Mouse (Mus musculus) limb, embryonic 10.5 days (tissue): ENCODE measurements at regions not wholly inside any gene's neighbourhood (a gene's known extent, or its start where the extent isn't known, plus 50 kb on each side); places are given as distances from the start of the nearest gene placed in this dataset.

Source experiments
- DNase-seq: peaks from one replicate; pipeline ENCODE4 v3.0.0-alpha.2; 2017; ENCODE audit warnings: low spot score
- H3K27ac ChIP-seq: fragments of 300-500 bp; sonication (generic); 2 replicates; pipeline ENCODE4 v1.5.1; 2016; ENCODE audit warnings: mild to moderate bottlenecking
- H3K27me3 ChIP-seq: fragments of 300-500 bp; sonication (generic); 2 replicates; pipeline ENCODE4 v1.6.1; 2016; ENCODE audit warnings: low read depth, mild to moderate bottlenecking; ENCODE audit not compliant: poor library complexity, severe bottlenecking
- H3K36me3 ChIP-seq: fragments of 300-500 bp; sonication (generic); 2 replicates; pipeline ENCODE4 v1.6.1; 2016; ENCODE audit warnings: mild to moderate bottlenecking, moderate library complexity
- H3K4me1 ChIP-seq: fragments of 300-500 bp; sonication (generic); 2 replicates; pipeline ENCODE4 v1.6.1; 2016
- H3K4me3 ChIP-seq: fragments of 300-500 bp; sonication (generic); 2 replicates; pipeline ENCODE4 v1.5.1; 2016; ENCODE audit warnings: mild to moderate bottlenecking, moderate library complexity
- H3K9me3 ChIP-seq: fragments of 300-500 bp; sonication (generic); replicated peaks from 2 replicates; pipeline ENCODE4 v1.6.1; 2016; ENCODE audit warnings: mild to moderate bottlenecking
- WGBS: fragments of 180-500 bp; shearing (Covaris S2); methylation state at CpG from one replicate; pipeline ENCODE4 v1.1.7; 2016; 5-methylcytosine and 5-hydroxymethylcytosine counted together

GRCm38 (mm10) chr3:62801044-62801443 lies 196.1 kb upstream of the Gpr149 start:
- H3K9me3 ChIP-seq, result no peaks in the 10 kb centered on the region

GRCm38 (mm10) chr3:62786233-62786632 lies 181.3 kb upstream of the Gpr149 start:
- Histone ChIP-seq H3K4me3 (no peak overlapping the region), H3K27me3 (no peaks in the 10 kb centered on the region), H3K27ac (no peak overlapping the region), H3K36me3 (no peaks in the 10 kb centered on the region), H3K4me1 (no peaks in the 10 kb centered on the region), H3K9me3 (no peaks in the 10 kb centered on the region)
- 62% methylated on average over 2 of the region's 2 CpGs for WGBS
- no peak for DNase-seq

More at GRCm38 (mm10) chr3:62801044-62801443, 196.1 kb upstream of the Gpr149 start:
- Histone ChIP-seq H3K4me1 (no peaks in the 10 kb centered on the region), H3K4me3 (no peak overlapping the region), H3K36me3 (no peaks in the 10 kb centered on the region), H3K27ac (no peak overlapping the region), H3K27me3 (no peaks in the 10 kb centered on the region)
- no peak for DNase-seq
- WGBS, result 35% methylated on average over 2 of the region's 2 CpGs
